Mouse (Mus musculus) heart, embryonic 16.5 days (tissue): ENCODE measurements around the gene Mnd1. TPM values are rescaled to one million over a fixed set of nuclear protein-coding genes. Genes with fewer than 3 reads are reported as not detected.

Source experiments
- ATAC-seq: fragments of 200-750 bp; cut with Nextera tagmentation; replicated peaks from 2 replicates; pipeline ENCODE4 v1.8.0; 2017; ENCODE audit warnings: moderate number of reproducible peaks; ENCODE audit not compliant: insufficient read depth, low FRiP score; ENCODE audit errors: extremely low read depth
- H3K27ac ChIP-seq: fragments of 300-500 bp; sonication (generic); 2 replicates; pipeline ENCODE4 v1.5.1; 2014; ENCODE audit warnings: mild to moderate bottlenecking, low read length, control low read depth, moderate library complexity
- H3K27me3 ChIP-seq: fragments of 300-500 bp; sonication (generic); 2 replicates; pipeline ENCODE4 v1.6.1; 2014; ENCODE audit warnings: low read length, mixed read lengths; ENCODE audit not compliant: control insufficient read depth, insufficient read depth
- H3K36me3 ChIP-seq: fragments of 300-500 bp; sonication (generic); 2 replicates; pipeline ENCODE4 v1.6.1; 2014; ENCODE audit not compliant: control insufficient read depth, insufficient read depth
- H3K4me1 ChIP-seq: fragments of 300-500 bp; sonication (generic); 2 replicates; pipeline ENCODE4 v1.6.1; 2014; ENCODE audit warnings: low read length, mixed read lengths; ENCODE audit not compliant: control insufficient read depth, insufficient read depth
- H3K4me2 ChIP-seq: fragments of 300-500 bp; sonication (generic); 2 replicates; pipeline ENCODE4 v1.6.1; 2014; ENCODE audit warnings: low read depth, mild to moderate bottlenecking, control low read depth, low read length
- H3K4me3 ChIP-seq: fragments of 300-500 bp; sonication (generic); 2 replicates; pipeline ENCODE4 v1.5.1; 2014; ENCODE audit warnings: mild to moderate bottlenecking, control low read depth, low read length
- H3K9ac ChIP-seq: fragments of 300-500 bp; sonication (generic); 2 replicates; pipeline ENCODE4 v1.6.1; 2014; ENCODE audit warnings: low read length, control low read depth
- H3K9me3 ChIP-seq: fragments of 300-500 bp; sonication (generic); replicated peaks from 2 replicates; pipeline ENCODE4 v1.6.1; 2016; ENCODE audit warnings: low read length; ENCODE audit not compliant: control insufficient read depth
- WGBS: fragments of 180-500 bp; shearing (Covaris S2); extraction: QIAGEN DNeasy Blood & Tissue Kit; methylation state at CpG from one replicate; pipeline ENCODE4 v1.1.7; 2014; 5-methylcytosine and 5-hydroxymethylcytosine counted together
- polyA plus RNA-seq: library from polyadenylated mRNA; unstranded; fragments of >200 nt; fragmentation: Nextera tagmentation; extraction: Ambion mirVana; gene quantifications from 2 replicates; pipeline ENCODE4 v1.2.1, GENCODE M21; 2015

Gene Mnd1
- polyA plus RNA-seq, 1 experiment from 2014 or later: 10.6 TPM

GRCm38 (mm10) chr3:84126721-84127120 lies 28.9 kb downstream of the Mnd1 start:
- H3K4me2 ChIP-seq: no peak overlapping the region
- H3K27ac ChIP-seq: no peak overlapping the region
- H3K9ac ChIP-seq: no peak overlapping the region
- H3K9me3 ChIP-seq: no peaks in the 10 kb centered on the region
- H3K27me3 ChIP-seq: no peaks in the 10 kb centered on the region
- WGBS: 81% methylated on average over 3 of the region's 3 CpGs
- H3K4me1 ChIP-seq: peaks cover 4% of the 10 kb centered on the region; the same call in 1 of the 2 replicates
- no peak overlapping the region for H3K4me3 ChIP-seq
- ATAC-seq: no peak
- no peaks in the 10 kb centered on the region for H3K36me3 ChIP-seq

GRCm38 (mm10) chr3:84125704-84126289 lies 29.8 kb downstream of the Mnd1 start:
- H3K4me2 ChIP-seq: no peak overlapping the region
- H3K36me3 ChIP-seq: no peaks in the 10 kb centered on the region
- no peaks in the 10 kb centered on the region for H3K27me3 ChIP-seq
- WGBS: 60% methylated on average over 6 of the region's 6 CpGs
- peaks cover 4% of the 10 kb centered on the region; the same call in 1 of the 2 replicates for H3K4me1 ChIP-seq
- no peak overlapping the region for H3K4me3 ChIP-seq
- no peak overlapping the region for H3K9ac ChIP-seq
- H3K27ac ChIP-seq: no peak overlapping the region
- H3K9me3 ChIP-seq: no peaks in the 10 kb centered on the region
- ATAC-seq: 0 out of 2 replicates have a peak, but pooled peaks have one; percentile 14

GRCm38 (mm10) chr3:84123461-84123860 lies 32.1 kb downstream of the Mnd1 start:
- no peak overlapping the region for H3K4me3 ChIP-seq
- WGBS: 72% methylated on average over 3 of the region's 3 CpGs
- H3K27me3 ChIP-seq: no peaks in the 10 kb centered on the region
- no peak overlapping the region for H3K9ac ChIP-seq
- no peak for ATAC-seq
- H3K4me2 ChIP-seq: no peak overlapping the region
- no peaks in the 10 kb centered on the region for H3K9me3 ChIP-seq
- H3K27ac ChIP-seq: no peak overlapping the region
- H3K36me3 ChIP-seq: no peaks in the 10 kb centered on the region
- H3K4me1 ChIP-seq: peaks cover 4% of the 10 kb centered on the region; the same call in 1 of the 2 replicates

- no peak for ATAC-seq
- 75% methylated on average over 7 of the region's 7 CpGs for WGBS
- H3K36me3 ChIP-seq: no peaks in the 10 kb centered on the region
- no peak overlapping the region for H3K9ac ChIP-seq
- no peak overlapping the region for H3K27ac ChIP-seq
- no peak overlapping the region for H3K4me2 ChIP-seq
- no peaks in the 10 kb centered on the region for H3K9me3 ChIP-seq
- H3K4me1 ChIP-seq: no peaks in the 10 kb centered on the region
- H3K27me3 ChIP-seq: no peaks in the 10 kb centered on the region
- H3K4me3 ChIP-seq: no peak overlapping the region
Measured at GRCm38 (mm10) chr3:84118718-84119117, 36.9 kb downstream of the Mnd1 start.

GRCm38 (mm10) chr3:84118178-84118577 lies 37.4 kb downstream of the Mnd1 start:
- no peaks in the 10 kb centered on the region for H3K36me3 ChIP-seq
- no peak overlapping the region for H3K4me3 ChIP-seq
- 62% methylated on average over 7 of the region's 7 CpGs for WGBS
- no peak overlapping the region for H3K4me2 ChIP-seq
- no peaks in the 10 kb centered on the region for H3K9me3 ChIP-seq
- H3K27me3 ChIP-seq: no peaks in the 10 kb centered on the region
- H3K9ac ChIP-seq: no peak overlapping the region
- ATAC-seq: no peak
- no peaks in the 10 kb centered on the region for H3K4me1 ChIP-seq
- H3K27ac ChIP-seq: no peak overlapping the region

GRCm38 (mm10) chr3:84108614-84109013 lies 47.0 kb downstream of the Mnd1 start:
- Histone ChIP-seq H3K36me3 (no peaks in the 10 kb centered on the region), H3K4me1 (no peaks in the 10 kb centered on the region), H3K9me3 (no peaks in the 10 kb centered on the region), H3K4me2 (no peak overlapping the region), H3K27me3 (no peaks in the 10 kb centered on the region), H3K4me3 (no peak overlapping the region), H3K9ac (no peak overlapping the region), H3K27ac (no peak overlapping the region)
- 55% methylated on average over 2 of the region's 2 CpGs for WGBS
- ATAC-seq: no peak

GRCm38 (mm10) chr3:84106106-84106505 lies 49.5 kb downstream of the Mnd1 start:
- no peaks in the 10 kb centered on the region for H3K36me3 ChIP-seq
- H3K4me1 ChIP-seq: no peaks in the 10 kb centered on the region
- 73% methylated on average over 2 of the region's 2 CpGs for WGBS
- H3K27me3 ChIP-seq: no peaks in the 10 kb centered on the region
- no peak for ATAC-seq
- no peaks in the 10 kb centered on the region for H3K9me3 ChIP-seq
- no peak overlapping the region for H3K4me2 ChIP-seq
- H3K27ac ChIP-seq: no peak overlapping the region
- no peak overlapping the region for H3K9ac ChIP-seq
- H3K4me3 ChIP-seq: no peak overlapping the region

GRCm38 (mm10) chr3:84103536-84103935 lies 52.0 kb downstream of the Mnd1 start:
- Histone ChIP-seq H3K4me1 (no peaks in the 10 kb centered on the region), H3K9ac (no peak overlapping the region), H3K4me3 (no peak overlapping the region), H3K27me3 (no peaks in the 10 kb centered on the region), H3K27ac (no peak overlapping the region), H3K4me2 (no peak overlapping the region), H3K9me3 (no peaks in the 10 kb centered on the region), H3K36me3 (no peaks in the 10 kb centered on the region)
- 70% methylated on average over 2 of the region's 2 CpGs for WGBS
- ATAC-seq: no peak

- 82% methylated on average over 2 of the region's 2 CpGs for WGBS
- Histone ChIP-seq H3K4me1 (no peaks in the 10 kb centered on the region), H3K4me3 (no peak overlapping the region), H3K4me2 (no peak overlapping the region), H3K27ac (no peak overlapping the region), H3K9ac (no peak overlapping the region), H3K27me3 (no peaks in the 10 kb centered on the region), H3K9me3 (no peaks in the 10 kb centered on the region), H3K36me3 (no peaks in the 10 kb centered on the region)
- ATAC-seq: no peak
Measured at GRCm38 (mm10) chr3:84092875-84093274, 62.7 kb downstream of the Mnd1 start.
